In genomic region chr16:16225828-16226227, GRCm38 (mm10) we compare ENCODE assay signal across 13 mouse cellular contexts. TPM values are rescaled to one million over a fixed set of nuclear protein-coding genes. Genes with fewer than 3 reads are reported as not detected.
DNase-seq lines count a peak whose midpoint lies in the region; ATAC-seq and TF ChIP-seq lines count a peak whose summit lies in the region.
"Had no signal": no experiment of that assay in that cellular context is flagged by ENCODE, and none has a peak within 500 bp of the region (broad histone marks: within the 10 kb centered on the region; RNA-seq: fewer than 3 reads in every experiment).

No protein-coding gene starts in this region.

- intact Hi-C loops in heart, postnatal 25 days (cut with DNase I) = no loop called here

- no peaks in the 10 kb centered on the region for H3K27me3 ChIP-seq in heart, embryonic 11.5 days (ENCODE audit: control insufficient read depth, insufficient read depth, low read length)
- H3K27me3 ChIP-seq in E14TG2a.4 (ENCODE audit: insufficient read depth, low read length) = no peaks in the 10 kb centered on the region
- no peaks in the 10 kb centered on the region for H3K27me3 ChIP-seq in hindbrain, postnatal 0 days (ENCODE audit: insufficient read depth, low read length)
- H3K27me3 ChIP-seq in liver, postnatal 0 days (ENCODE audit: insufficient read depth, low read length) = no peaks in the 10 kb centered on the region

- peak overlapping the region; percentile 32; the same call in 1 of the 2 replicates for H3K27ac ChIP-seq in heart, embryonic 11.5 days (ENCODE audit: low read depth, low read length)
- H3K27ac ChIP-seq in hindbrain, postnatal 0 days = no peak overlapping the region
- H3K27ac ChIP-seq in liver, postnatal 0 days (ENCODE audit: low read depth) = no peak overlapping the region
- H3K27ac ChIP-seq: midbrain, embryonic 10.5 days had no signal

- no peaks in the 10 kb centered on the region for H3K9me3 ChIP-seq in heart, embryonic 11.5 days (replicated peaks; ENCODE audit: control insufficient read depth, low read length)
- no peaks in the 10 kb centered on the region for H3K9me3 ChIP-seq in E14TG2a.4 (ENCODE audit: low read length)
- no peaks in the 10 kb centered on the region for H3K9me3 ChIP-seq in hindbrain, postnatal 0 days (ENCODE audit: low read length)
- H3K9me3 ChIP-seq in liver, postnatal 0 days (ENCODE audit: low read length) = no peaks in the 10 kb centered on the region
- H3K9me3 ChIP-seq: midbrain, embryonic 10.5 days had no signal

- no peak for TF ChIP-seq POLR2A in brain, embryonic 14.5 days (IDR thresholded peaks at IDR 0.05; ENCODE audit: borderline replicate concordance, extremely low read depth, insufficient read depth, insufficient read length, poor library complexity, severe bottlenecking)

- TF ChIP-seq EP300 in liver, postnatal 0 days (IDR thresholded peaks at IDR 0.05; ENCODE audit: low read depth) = no peak

- H3K4me1 ChIP-seq in heart, embryonic 11.5 days (ENCODE audit: control insufficient read depth, insufficient read depth, low read length) = peaks cover 25% of the 10 kb centered on the region
- H3K4me1 ChIP-seq in E14TG2a.4 (replicated peaks; ENCODE audit: low read depth, low read length) = peaks cover 38% of the 10 kb centered on the region
- H3K4me1 ChIP-seq in hindbrain, postnatal 0 days (ENCODE audit: insufficient read depth, low read length) = no peaks in the 10 kb centered on the region
- no peaks in the 10 kb centered on the region; the same call in 1 of the 2 replicates for H3K4me1 ChIP-seq in liver, postnatal 0 days (ENCODE audit: insufficient read depth)

- TF ChIP-seq CTCF in E14TG2a.4 (conservative IDR thresholded peaks at IDR 0.05; ENCODE audit: low read length) = no peak
- no peak for TF ChIP-seq CTCF in brain, embryonic 14.5 days (IDR thresholded peaks at IDR 0.05; ENCODE audit: borderline replicate concordance, extremely low read depth, insufficient read depth, insufficient read length)
- no peak for TF ChIP-seq CTCF in hindbrain, postnatal 0 days (IDR thresholded peaks at IDR 0.05; ENCODE audit: low read depth)
- TF ChIP-seq CTCF in liver, postnatal 0 days (IDR thresholded peaks at IDR 0.05; ENCODE audit: low read depth) = no peak

- peaks cover 12% of the 10 kb centered on the region for H3K36me3 ChIP-seq in heart, embryonic 11.5 days (ENCODE audit: control insufficient read depth, insufficient read depth, low read length)
- peaks cover 32% of the 10 kb centered on the region for H3K36me3 ChIP-seq in E14TG2a.4 (ENCODE audit: insufficient read depth, low read length)
- H3K36me3 ChIP-seq in hindbrain, postnatal 0 days (ENCODE audit: insufficient read depth, low read length) = no peaks in the 10 kb centered on the region
- H3K36me3 ChIP-seq in liver, postnatal 0 days (replicated peaks; ENCODE audit: insufficient read depth, low read length) = peaks cover 6% of the 10 kb centered on the region; the same call in 1 of the 2 replicates

- 95% methylated on average over 22 of the region's 22 CpGs for WGBS in heart, embryonic 11.5 days (ENCODE audit: insufficient replicate concordance)
- WGBS in hindbrain, postnatal 0 days = 66% methylated on average over 22 of the region's 22 CpGs
- 89% methylated on average over 22 of the region's 22 CpGs for WGBS in liver, postnatal 0 days (ENCODE audit: insufficient replicate concordance)

- H3K4me3 ChIP-seq in heart, embryonic 11.5 days (ENCODE audit: low read depth, low read length) = no peak overlapping the region
- peak overlapping the region; percentile 71 for H3K4me3 ChIP-seq in E14TG2a.4 (replicated peaks; ENCODE audit: low read length)
- H3K4me3 ChIP-seq in hindbrain, postnatal 0 days (ENCODE audit: low read length) = no peak overlapping the region
- H3K4me3 ChIP-seq in liver, postnatal 0 days (ENCODE audit: low read depth, low read length) = no peak overlapping the region
- H3K4me3 ChIP-seq: midbrain, embryonic 10.5 days had no signal

- DNase-seq in heart, postnatal 25 days (ENCODE audit: low spot score) = no peak
- DNase-seq in brain, embryonic 14.5 days (ENCODE audit: low read depth) = peak; percentile 41
- no peak for DNase-seq in hindbrain, postnatal 0 days (ENCODE audit: low spot score)
- DNase-seq in B cell, adult 2 months = no peak
- DNase-seq in kidney, adult 8-10 months = no peak
- no peak for DNase-seq in liver, postnatal 0 days
- DNase-seq: adrenal gland, postnatal 25 days; embryo, embryonic 11 days; kidney, adult 18-20 months; thymus, postnatal 4 days had no signal

- ATAC-seq in heart, embryonic 11.5 days (replicated peaks; ENCODE audit: insufficient number of reproducible peaks, low FRiP score, low TSS enrichment) = no peak
- ATAC-seq in hindbrain, postnatal 0 days = 0 out of 2 replicates have a peak, but pooled peaks have one; percentile 45
- no peak for ATAC-seq in liver, postnatal 0 days

- H3K9ac ChIP-seq in heart, embryonic 11.5 days (ENCODE audit: low read depth, low read length) = no peak overlapping the region
- H3K9ac ChIP-seq in hindbrain, postnatal 0 days (replicated peaks; ENCODE audit: low read length) = no peak overlapping the region
- H3K9ac ChIP-seq in liver, postnatal 0 days (replicated peaks) = no peak overlapping the region

- H3K4me2 ChIP-seq in heart, embryonic 11.5 days = no peak overlapping the region
- peak overlapping the region; percentile 26 for H3K4me2 ChIP-seq in hindbrain, postnatal 0 days (ENCODE audit: low read depth, low read length)
- no peak overlapping the region for H3K4me2 ChIP-seq in liver, postnatal 0 days (ENCODE audit: low read depth, low read length)

RNA-seq across cellular contexts. Expression of gene Pkp2, which starts 12.7 kb away (rescaled TPM):
- polyA plus RNA-seq in heart, embryonic 11.5 days (2014; fragmentation: Nextera tagmentation; extraction: Ambion mirVana) = 95.7 and 114 TPM in 2 replicates
- 100 to 1,000 TPM; 137 to 142 TPM for total RNA-seq in heart, postnatal 25 days (2021)
- polyA plus RNA-seq in brain, embryonic 14.5 days (2012; rRNA removed) = 1.3 and 1.5 TPM in 2 replicates
- total RNA-seq in hindbrain, postnatal 0 days (2014; rRNA removed) = 1.8 and 1.9 TPM in 2 replicates
- 1.4 and 1.7 TPM in 2 replicates for polyA plus RNA-seq in hindbrain, postnatal 0 days (2015; fragmentation: Nextera tagmentation; extraction: Ambion mirVana)
- polyA plus RNA-seq in liver, postnatal 0 days (2015; fragmentation: Nextera tagmentation; extraction: Ambion mirVana) = 14.4 and 18.5 TPM in 2 replicates
